Mouse (Mus musculus): ENCODE results near the gene Ipcef1. TPM values are rescaled to one million over a fixed set of nuclear protein-coding genes. Genes with fewer than 3 reads are reported as not detected.

Ipcef1 gene
- polyA plus RNA-seq, 1 experiment from 2014 or later, result 0.27 TPM

GRCm38 (mm10) chr10:6982751-6983151 is 69.5 kb downstream of the Ipcef1 start:
- no peak overlapping the region for H3K9ac ChIP-seq (replicated peaks; ENCODE audit: low read depth)
- ATAC-seq, result no peak
- no peak overlapping the region for H3K27ac ChIP-seq (ENCODE audit: low read length)
- no peaks in the 10 kb centered on the region for H3K27me3 ChIP-seq (replicated peaks; ENCODE audit: insufficient read depth, low read length)
- WGBS, result 60% methylated on average over 2 of the region's 2 CpGs
- TF ChIP-seq EP300 (IDR thresholded peaks at IDR 0.05), result no peak
- no peak for TF ChIP-seq CTCF (IDR thresholded peaks at IDR 0.05)
- no peaks in the 10 kb centered on the region for H3K36me3 ChIP-seq (ENCODE audit: insufficient read depth, low read length)
- no peaks in the 10 kb centered on the region for H3K4me1 ChIP-seq (ENCODE audit: insufficient read depth, low read depth, low read length)
- no peak overlapping the region for H3K4me2 ChIP-seq (replicated peaks; ENCODE audit: low read depth, low read length)
- H3K9me3 ChIP-seq (ENCODE audit: low read length), result no peaks in the 10 kb centered on the region
- DNase-seq (ENCODE audit: low spot score), result no peak
- no peak overlapping the region for H3K4me3 ChIP-seq (ENCODE audit: low read depth, low read length)

DNA sequence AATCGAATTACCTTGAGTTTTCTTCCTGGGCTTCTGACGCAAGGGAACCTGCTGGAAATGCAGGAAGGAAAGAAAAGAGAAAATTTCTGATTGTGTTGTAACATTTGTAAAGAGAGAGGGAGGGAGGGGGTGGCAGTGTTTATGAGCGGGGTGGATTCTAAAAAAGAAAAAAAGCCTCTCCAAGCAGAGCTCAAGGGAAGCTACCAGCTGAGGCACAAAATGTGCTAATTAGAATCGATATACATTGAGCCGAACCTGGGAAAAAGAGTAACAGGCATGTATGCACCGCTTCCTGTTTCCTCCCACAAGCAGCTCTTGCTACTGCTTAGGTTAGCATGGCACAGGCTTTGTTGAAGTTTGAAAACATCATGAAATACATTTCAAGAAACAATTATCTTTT is 72.0 kb downstream of the Ipcef1 start:
- TF ChIP-seq CTCF (IDR thresholded peaks at IDR 0.05), result no peak
- no peak for TF ChIP-seq EP300 (IDR thresholded peaks at IDR 0.05)
- DNase-seq (ENCODE audit: low spot score) (peak; percentile 17), ATAC-seq (no peak)
- H3K9me3 ChIP-seq (ENCODE audit: low read length), result no peaks in the 10 kb centered on the region
- no peak overlapping the region for H3K9ac ChIP-seq (replicated peaks; ENCODE audit: low read depth)
- H3K27ac ChIP-seq (ENCODE audit: low read length), result no peak overlapping the region
- H3K27me3 ChIP-seq (replicated peaks; ENCODE audit: insufficient read depth, low read length), result no peaks in the 10 kb centered on the region
- H3K4me2 ChIP-seq (replicated peaks; ENCODE audit: low read depth, low read length), result no peak overlapping the region
- no peaks in the 10 kb centered on the region for H3K36me3 ChIP-seq (ENCODE audit: insufficient read depth, low read length)
- H3K4me1 ChIP-seq (ENCODE audit: insufficient read depth, low read depth, low read length), result no peaks in the 10 kb centered on the region
- 20% methylated on average over 6 of the region's 6 CpGs for WGBS
- no peak overlapping the region for H3K4me3 ChIP-seq (ENCODE audit: low read depth, low read length)

- no peak overlapping the region for H3K4me3 ChIP-seq (ENCODE audit: low read depth, low read length)
- no peaks in the 10 kb centered on the region for H3K36me3 ChIP-seq (ENCODE audit: insufficient read depth, low read length)
- no peaks in the 10 kb centered on the region for H3K9me3 ChIP-seq (ENCODE audit: low read length)
- TF ChIP-seq CTCF (IDR thresholded peaks at IDR 0.05), result no peak
- no peak for TF ChIP-seq EP300 (IDR thresholded peaks at IDR 0.05)
- no peak for DNase-seq (ENCODE audit: low spot score)
- WGBS, result 43% methylated on average over 8 of the region's 8 CpGs
- H3K27ac ChIP-seq (ENCODE audit: low read length), result no peak overlapping the region
- no peaks in the 10 kb centered on the region for H3K27me3 ChIP-seq (replicated peaks; ENCODE audit: insufficient read depth, low read length)
- no peaks in the 10 kb centered on the region for H3K4me1 ChIP-seq (ENCODE audit: insufficient read depth, low read depth, low read length)
- H3K4me2 ChIP-seq (replicated peaks; ENCODE audit: low read depth, low read length), result no peak overlapping the region
- ATAC-seq, result no peak
- H3K9ac ChIP-seq (replicated peaks; ENCODE audit: low read depth), result no peak overlapping the region
These were observed 72.5 kb downstream of the Ipcef1 start for GRCm38 (mm10) chr10:6979789-6980188.

DNA sequence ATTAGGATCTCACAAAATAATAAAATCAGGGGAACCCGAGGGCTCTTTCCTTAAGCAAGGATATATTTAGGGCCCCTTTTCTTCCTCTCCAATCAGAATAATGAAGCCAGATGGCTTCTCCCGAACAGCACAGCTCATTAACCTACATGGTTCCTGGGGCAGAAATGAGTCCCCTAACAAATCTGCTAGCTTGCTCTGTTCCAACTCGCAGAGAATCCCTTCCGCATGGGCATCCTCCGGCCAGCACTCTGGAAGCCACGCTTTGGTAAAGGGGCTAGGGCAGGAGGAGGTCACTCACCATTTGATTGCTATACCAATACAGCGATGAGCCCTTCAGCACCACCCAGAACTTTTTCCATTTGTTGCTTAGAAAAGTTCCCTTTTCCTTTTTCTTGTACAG is 73.1 kb downstream of the Ipcef1 start:
- Histone ChIP-seq H3K9ac (replicated peaks; ENCODE audit: low read depth) (no peak overlapping the region), H3K27ac (ENCODE audit: low read length) (no peak overlapping the region), H3K4me1 (ENCODE audit: insufficient read depth, low read depth, low read length) (no peaks in the 10 kb centered on the region), H3K27me3 (replicated peaks; ENCODE audit: insufficient read depth, low read length) (no peaks in the 10 kb centered on the region), H3K4me2 (replicated peaks; ENCODE audit: low read depth, low read length) (no peak overlapping the region), H3K9me3 (ENCODE audit: low read length) (no peaks in the 10 kb centered on the region), H3K4me3 (ENCODE audit: low read depth, low read length) (no peak overlapping the region), H3K36me3 (ENCODE audit: insufficient read depth, low read length) (no peaks in the 10 kb centered on the region)
- TF ChIP-seq EP300 (IDR thresholded peaks at IDR 0.05) (no peak), CTCF (IDR thresholded peaks at IDR 0.05) (no peak)
- no peak for ATAC-seq
- DNase-seq (ENCODE audit: low spot score), result no peak
- WGBS, result 82% methylated on average over 7 of the region's 7 CpGs

- H3K27me3 ChIP-seq (replicated peaks; ENCODE audit: insufficient read depth, low read length), result no peaks in the 10 kb centered on the region
- H3K4me3 ChIP-seq (ENCODE audit: low read depth, low read length), result no peak overlapping the region
- DNase-seq (ENCODE audit: low spot score), result no peak
- H3K36me3 ChIP-seq (ENCODE audit: insufficient read depth, low read length), result no peaks in the 10 kb centered on the region
- H3K4me1 ChIP-seq (ENCODE audit: insufficient read depth, low read depth, low read length), result no peaks in the 10 kb centered on the region
- ATAC-seq, result no peak
- no peak overlapping the region for H3K9ac ChIP-seq (replicated peaks; ENCODE audit: low read depth)
- no peak overlapping the region for H3K27ac ChIP-seq (ENCODE audit: low read length)
- no peak overlapping the region for H3K4me2 ChIP-seq (replicated peaks; ENCODE audit: low read depth, low read length)
- TF ChIP-seq CTCF (IDR thresholded peaks at IDR 0.05), result no peak
- TF ChIP-seq EP300 (IDR thresholded peaks at IDR 0.05), result no peak
- H3K9me3 ChIP-seq (ENCODE audit: low read length), result no peaks in the 10 kb centered on the region
- WGBS, result 94% methylated on average over 1 of the region's 1 CpGs
These were observed 73.5 kb downstream of the Ipcef1 start for GRCm38 (mm10) chr10:6978733-6979132.

GRCm38 (mm10) chr10:6977843-6978242 is 74.4 kb downstream of the Ipcef1 start:
- Histone ChIP-seq H3K27ac (ENCODE audit: low read length) (no peak overlapping the region), H3K9me3 (ENCODE audit: low read length) (no peaks in the 10 kb centered on the region), H3K36me3 (ENCODE audit: insufficient read depth, low read length) (no peaks in the 10 kb centered on the region), H3K4me2 (replicated peaks; ENCODE audit: low read depth, low read length) (no peak overlapping the region), H3K4me1 (ENCODE audit: insufficient read depth, low read depth, low read length) (no peaks in the 10 kb centered on the region), H3K27me3 (replicated peaks; ENCODE audit: insufficient read depth, low read length) (no peaks in the 10 kb centered on the region), H3K4me3 (ENCODE audit: low read depth, low read length) (no peak overlapping the region), H3K9ac (replicated peaks; ENCODE audit: low read depth) (no peak overlapping the region)
- ATAC-seq, result no peak
- no peak for DNase-seq (ENCODE audit: low spot score)
- TF ChIP-seq EP300 (IDR thresholded peaks at IDR 0.05) (no peak), CTCF (IDR thresholded peaks at IDR 0.05) (no peak)
- 59% methylated on average over 2 of the region's 2 CpGs for WGBS

DNA sequence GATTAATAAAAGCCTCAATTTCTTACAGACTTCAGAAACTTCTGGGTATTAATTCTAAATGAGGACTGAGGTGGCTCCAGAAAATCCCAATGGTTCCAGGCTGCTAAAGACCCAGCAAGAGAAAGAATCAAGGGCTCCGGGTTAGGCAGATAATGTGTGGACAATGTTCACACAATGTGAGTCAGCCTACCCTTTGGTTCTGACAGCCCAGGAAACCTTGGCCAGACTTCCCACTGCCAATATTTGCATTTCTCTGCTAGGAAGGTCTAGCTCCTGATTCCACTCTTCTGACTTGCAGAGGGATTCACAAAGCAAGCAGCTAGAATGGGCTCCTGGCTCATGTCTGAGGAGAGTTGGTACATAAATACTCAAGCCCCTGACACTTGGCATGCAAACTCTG is 83.9 kb downstream of the Ipcef1 start:
- Histone ChIP-seq H3K9me3 (ENCODE audit: low read length) (no peaks in the 10 kb centered on the region), H3K27ac (ENCODE audit: low read length) (no peak overlapping the region), H3K4me3 (ENCODE audit: low read depth, low read length) (no peak overlapping the region), H3K4me1 (ENCODE audit: insufficient read depth, low read depth, low read length) (no peaks in the 10 kb centered on the region), H3K36me3 (ENCODE audit: insufficient read depth, low read length) (no peaks in the 10 kb centered on the region), H3K9ac (replicated peaks; ENCODE audit: low read depth) (no peak overlapping the region), H3K27me3 (replicated peaks; ENCODE audit: insufficient read depth, low read length) (no peaks in the 10 kb centered on the region), H3K4me2 (replicated peaks; ENCODE audit: low read depth, low read length) (no peak overlapping the region)
- ATAC-seq, result no peak
- DNase-seq (ENCODE audit: low spot score), result no peak
- 48% methylated on average over 1 of the region's 1 CpGs for WGBS
- TF ChIP-seq CTCF (IDR thresholded peaks at IDR 0.05), result no peak
